Mouse (Mus musculus) olfactory bulb, adult 2 months (tissue): ENCODE results near the gene Epha7. TPM values are rescaled to one million over a fixed set of nuclear protein-coding genes. Genes with fewer than 3 reads are reported as not detected.

Source experiments
- H3K27ac ChIP-seq: fragments of 200-500 bp; 2 replicates; pipeline ENCODE4 v1.5.1; 2012; ENCODE audit warnings: low read depth, low read length; ENCODE audit not compliant: insufficient read depth
- H3K4me1 ChIP-seq: fragments of 200-500 bp; 2 replicates; pipeline ENCODE4 v1.6.1; 2012; ENCODE audit warnings: low read length; ENCODE audit not compliant: control insufficient read depth, insufficient read depth
- H3K4me3 ChIP-seq: fragments of 200-500 bp; 2 replicates; pipeline ENCODE4 v1.5.1; 2012; ENCODE audit warnings: mild to moderate bottlenecking, low read depth, low read length, moderate library complexity; ENCODE audit not compliant: insufficient read depth
- CTCF ChIP-seq: fragments of 200-500 bp; IDR thresholded peaks from 2 replicates; pipeline ENCODE4 v1.5.1; 2012; ENCODE audit warnings: low read depth, mild to moderate bottlenecking, low read length, moderate library complexity; ENCODE audit not compliant: insufficient read depth
- POLR2A ChIP-seq: fragments of 200-500 bp; IDR thresholded peaks from 2 replicates; pipeline ENCODE4 v1.6.1; 2012; ENCODE audit warnings: mild to moderate bottlenecking, low read depth, low read length, moderate library complexity; ENCODE audit not compliant: insufficient read depth
- WGBS: fragments of 180-500 bp; shearing (Covaris S2); methylation state at CpG from one replicate; pipeline ENCODE4 v1.1.7; 2018; 5-methylcytosine and 5-hydroxymethylcytosine counted together
- polyA plus RNA-seq: library from polyadenylated mRNA; stranded (reverse); fragments of >200 nt; gene quantifications from 2 replicates; pipeline ENCODE4 v1.2.4, GENCODE M21; 2012; ENCODE audit warnings: low replicate concordance; ENCODE audit not compliant: missing spikeins, insufficient read depth, insufficient read length

Gene Epha7
- polyA plus RNA-seq, 1 experiment: not detected

DNA sequence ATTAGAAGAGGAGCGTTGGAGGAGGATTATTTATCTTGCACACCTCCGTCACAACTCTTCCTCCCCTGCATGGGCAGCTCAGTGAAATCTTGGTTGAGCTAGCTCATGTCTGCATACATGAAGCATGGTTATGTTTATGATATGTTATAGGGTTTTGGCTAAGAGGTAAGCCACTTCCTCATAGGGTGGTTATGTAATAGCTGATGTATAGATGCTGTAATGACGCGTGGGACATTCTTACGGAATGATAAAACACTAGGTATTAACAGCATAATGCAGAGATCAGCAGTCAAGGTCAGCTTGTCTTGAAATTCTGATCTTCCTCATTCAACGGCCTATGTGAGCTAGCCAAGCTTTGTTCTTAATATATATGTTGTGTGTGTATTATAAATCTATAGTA, 107.7 kb downstream of the Epha7 start:
- H3K4me1 ChIP-seq: no peaks in the 10 kb centered on the region
- WGBS: 91% methylated on average over 6 of the region's 6 CpGs
- H3K4me3 ChIP-seq: no peak overlapping the region
- no peak overlapping the region for H3K27ac ChIP-seq
- TF ChIP-seq CTCF (no peak), POLR2A (no peak)

GRCm38 (mm10) chr4:28926072-28926471, 113.1 kb downstream of the Epha7 start:
- Histone ChIP-seq H3K4me1 (no peaks in the 10 kb centered on the region), H3K27ac (no peak overlapping the region), H3K4me3 (no peak overlapping the region)
- WGBS: 91% methylated on average over 4 of the region's 4 CpGs
- TF ChIP-seq POLR2A (no peak), CTCF (no peak)

DNA sequence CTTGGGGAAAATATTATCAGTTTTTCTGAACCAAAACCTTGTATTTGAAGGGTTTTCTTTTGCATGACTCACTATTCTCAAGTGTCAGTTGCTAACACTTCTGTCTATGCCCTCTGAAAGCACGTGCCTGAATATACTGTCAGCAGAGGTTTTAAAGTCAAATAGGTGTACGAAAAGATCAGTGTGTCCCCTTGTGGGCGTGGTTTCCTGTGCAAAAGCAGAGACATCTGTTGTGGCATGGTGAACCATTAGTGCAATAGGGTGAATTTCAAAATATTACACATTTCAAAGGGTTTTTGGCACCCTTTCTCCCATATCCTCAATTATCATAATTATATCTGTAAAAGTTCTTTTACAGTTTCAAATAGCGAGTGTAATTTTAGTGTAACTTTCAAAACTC, 120.5 kb downstream of the Epha7 start:
- 92% methylated on average over 4 of the region's 4 CpGs for WGBS
- Histone ChIP-seq H3K27ac (no peak overlapping the region), H3K4me3 (no peak overlapping the region), H3K4me1 (peaks cover 3% of the 10 kb centered on the region; the same call in 1 of the 2 replicates)
- TF ChIP-seq CTCF (no peak), POLR2A (no peak)

- Histone ChIP-seq H3K4me3 (no peak overlapping the region), H3K27ac (no peak overlapping the region), H3K4me1 (peaks cover 3% of the 10 kb centered on the region; the same call in 1 of the 2 replicates)
- WGBS: 45% methylated on average over 10 of the region's 10 CpGs
- TF ChIP-seq CTCF (no peak), POLR2A (no peak)
Measured at GRCm38 (mm10) chr4:28934802-28935201, 121.9 kb downstream of the Epha7 start.

DNA sequence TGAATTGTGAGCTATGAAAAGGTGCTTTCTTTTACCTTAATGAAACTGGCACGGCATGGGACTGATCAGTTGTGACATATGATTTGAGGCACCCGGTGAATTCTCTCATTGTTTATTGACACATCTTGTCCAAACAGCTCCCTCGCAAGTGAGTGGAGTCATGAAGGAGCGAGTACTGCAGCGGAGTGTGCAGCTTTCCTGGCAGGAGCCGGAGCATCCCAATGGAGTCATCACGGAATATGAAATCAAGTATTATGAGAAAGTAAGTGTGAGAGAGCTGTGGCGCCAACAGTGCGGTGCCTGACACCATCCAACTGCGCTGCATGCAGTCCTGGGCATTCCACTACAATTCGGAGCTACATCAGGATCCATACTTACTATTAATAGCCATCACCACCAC, 122.6 kb downstream of the Epha7 start:
- H3K4me1 ChIP-seq: peaks cover 3% of the 10 kb centered on the region; the same call in 1 of the 2 replicates

DNA sequence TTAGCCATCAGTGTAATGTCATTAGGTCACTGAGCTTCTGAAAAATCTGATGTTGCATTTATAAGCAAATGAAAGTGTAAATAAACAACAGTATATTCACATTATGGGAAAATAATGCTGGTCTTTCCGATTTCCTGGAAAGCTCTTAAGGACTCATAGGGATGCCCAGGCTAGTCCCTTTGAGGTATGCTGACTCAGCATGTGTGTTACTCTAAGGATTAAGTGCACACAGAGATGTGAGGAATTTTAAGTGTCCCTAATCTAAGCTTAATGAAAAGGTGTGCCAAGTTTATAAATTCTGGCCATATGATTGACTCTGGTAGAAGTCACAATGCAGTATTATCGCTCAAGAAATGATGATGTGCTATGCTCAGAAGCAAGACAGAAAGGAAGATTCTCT, 127.8 kb downstream of the Epha7 start:
- WGBS: 93% methylated on average over 2 of the region's 2 CpGs
- TF ChIP-seq POLR2A: no peak
- no peak for TF ChIP-seq CTCF
- H3K4me3 ChIP-seq: no peak overlapping the region

More for the DNA sequence above, 122.6 kb downstream of the Epha7 start:
- H3K27ac ChIP-seq: no peak overlapping the region
- 53% methylated on average over 11 of the region's 11 CpGs for whole genome bisulfite sequencing
- TF ChIP-seq CTCF: no peak
- no peak for TF ChIP-seq POLR2A
- H3K4me3 ChIP-seq: peak overlapping the region; percentile 10; the same call in 1 of the 2 replicates

GRCm38 (mm10) chr4:28944237-28944636, 131.3 kb downstream of the Epha7 start:
- TF ChIP-seq CTCF: no peak
- TF ChIP-seq POLR2A: no peak
- 90% methylated on average over 6 of the region's 6 CpGs for WGBS
- H3K4me3 ChIP-seq: no peak overlapping the region
- no peak overlapping the region for H3K27ac ChIP-seq
- H3K4me1 ChIP-seq: no peaks in the 10 kb centered on the region

More for the DNA sequence above, 127.8 kb downstream of the Epha7 start:
- no peak overlapping the region for H3K27ac ChIP-seq
- peaks cover under 1% of the 10 kb centered on the region; the same call in 1 of the 2 replicates for H3K4me1 ChIP-seq

GRCm38 (mm10) chr4:28960889-28961560, 148.1 kb downstream of the Epha7 start:
- Histone ChIP-seq H3K27ac (no peak overlapping the region), H3K4me3 (no peak overlapping the region), H3K4me1 (no peaks in the 10 kb centered on the region)
- TF ChIP-seq CTCF (no peak), POLR2A (no peak)
- 80% methylated on average over 9 of the region's 9 CpGs for WGBS

- Histone ChIP-seq H3K4me3 (no peak overlapping the region), H3K27ac (no peak overlapping the region), H3K4me1 (no peaks in the 10 kb centered on the region)
- TF ChIP-seq POLR2A: no peak
- TF ChIP-seq CTCF: no peak
- 60% methylated on average over 3 of the region's 3 CpGs for WGBS
Measured at GRCm38 (mm10) chr4:28967584-28968315, 154.8 kb downstream of the Epha7 start.
